Comparison of ENCODE assay signal across 9 mouse cellular contexts in genomic region chr7:105515178-105515577, GRCm38 (mm10). TPM values are rescaled to one million over a fixed set of nuclear protein-coding genes. Genes with fewer than 3 reads are reported as not detected.
DNase-seq lines count a peak whose midpoint lies in the region; ATAC-seq and TF ChIP-seq lines count a peak whose summit lies in the region.
"Had no signal": no experiment of that assay in that cellular context is flagged by ENCODE, and none has a peak within 500 bp of the region (broad histone marks: within the 10 kb centered on the region; RNA-seq: fewer than 3 reads in every experiment).

No protein-coding gene starts in this region.

- H3K4me1 ChIP-seq in forebrain, embryonic 14.5 days (ENCODE audit: control insufficient read depth, insufficient read depth, low read length) = no peaks in the 10 kb centered on the region
- H3K4me1 ChIP-seq in intestine, embryonic 14.5 days (replicated peaks; ENCODE audit: control insufficient read depth, insufficient read depth, low read length) = no peaks in the 10 kb centered on the region; the same call in none of the 2 replicates
- H3K4me1 ChIP-seq in limb, embryonic 11.5 days (ENCODE audit: control insufficient read depth, insufficient read depth, low read length) = no peaks in the 10 kb centered on the region
- H3K4me1 ChIP-seq in midbrain, postnatal 0 days (ENCODE audit: insufficient read depth, low read length) = no peaks in the 10 kb centered on the region; the same call in 1 of the 2 replicates
- H3K4me1 ChIP-seq: embryonic facial prominence, embryonic 12.5 days had no signal

- no peaks in the 10 kb centered on the region for H3K27me3 ChIP-seq in forebrain, embryonic 14.5 days (replicated peaks; ENCODE audit: control insufficient read depth, insufficient read depth, low read length)
- no peaks in the 10 kb centered on the region for H3K27me3 ChIP-seq in intestine, embryonic 14.5 days (replicated peaks; ENCODE audit: control insufficient read depth, insufficient read depth, low read length)
- no peaks in the 10 kb centered on the region for H3K27me3 ChIP-seq in limb, embryonic 11.5 days (ENCODE audit: control insufficient read depth, insufficient read depth, low read length)
- no peaks in the 10 kb centered on the region for H3K27me3 ChIP-seq in midbrain, postnatal 0 days (ENCODE audit: insufficient read depth, low read length)
- H3K27me3 ChIP-seq: embryonic facial prominence, embryonic 12.5 days had no signal

- H3K9me3 ChIP-seq in forebrain, embryonic 14.5 days (replicated peaks; ENCODE audit: control insufficient read depth, low read length) = no peaks in the 10 kb centered on the region
- no peaks in the 10 kb centered on the region for H3K9me3 ChIP-seq in intestine, embryonic 14.5 days (ENCODE audit: control insufficient read depth, low read length)
- H3K9me3 ChIP-seq in limb, embryonic 11.5 days (ENCODE audit: control insufficient read depth, low read length) = no peaks in the 10 kb centered on the region
- no peaks in the 10 kb centered on the region for H3K9me3 ChIP-seq in midbrain, postnatal 0 days (ENCODE audit: low read length)
- H3K9me3 ChIP-seq: embryonic facial prominence, embryonic 12.5 days had no signal

- ATAC-seq in cerebellum, adult (ENCODE audit: insufficient number of reproducible peaks, low FRiP score, low TSS enrichment) = peak; percentile 49; the same call in 1 of the 2 replicates
- peak; percentile 49 for ATAC-seq in forebrain, embryonic 14.5 days
- peak; percentile 56; the same call in 1 of the 2 replicates for ATAC-seq in intestine, embryonic 14.5 days (replicated peaks; ENCODE audit: low FRiP score, low TSS enrichment, low read depth)
- ATAC-seq in limb, embryonic 11.5 days (ENCODE audit: insufficient number of reproducible peaks, low FRiP score, low TSS enrichment, low read depth) = no peak
- peak; percentile 29; the same call in 1 of the 2 replicates for ATAC-seq in midbrain, postnatal 0 days (ENCODE audit: low FRiP score)

- DNase-seq in layer of hippocampus, adult 2 months (ENCODE audit: low spot score in 2 of 2) = peak; percentile 31 to 61
- DNase-seq in layer of hippocampus, adult 9-11 months = no peak
- DNase-seq in forebrain, embryonic 14.5 days (ENCODE audit: low spot score) = peak; percentile 62
- peak; percentile 85 for DNase-seq in intestine, embryonic 14.5 days (ENCODE audit: low spot score)
- DNase-seq in limb, embryonic 11.5 days (ENCODE audit: low spot score) = peak; percentile 80
- DNase-seq in midbrain, postnatal 0 days (ENCODE audit: low spot score) = peak; percentile 63
- peak; percentile 9 to 24 for DNase-seq in spleen, postnatal 36 days (ENCODE audit: low spot score in 2 of 2)

- H3K36me3 ChIP-seq in forebrain, embryonic 14.5 days (ENCODE audit: control insufficient read depth, insufficient read depth, low read length) = no peaks in the 10 kb centered on the region
- no peaks in the 10 kb centered on the region for H3K36me3 ChIP-seq in intestine, embryonic 14.5 days (ENCODE audit: control insufficient read depth, insufficient read depth, low read length)
- no peaks in the 10 kb centered on the region for H3K36me3 ChIP-seq in limb, embryonic 11.5 days (ENCODE audit: control insufficient read depth, insufficient read depth, low read length)
- no peaks in the 10 kb centered on the region for H3K36me3 ChIP-seq in midbrain, postnatal 0 days (ENCODE audit: insufficient read depth, low read length)
- H3K36me3 ChIP-seq: embryonic facial prominence, embryonic 12.5 days had no signal

- H3K27ac ChIP-seq in layer of hippocampus, adult 2 months = no peak overlapping the region
- no peak overlapping the region for H3K27ac ChIP-seq in forebrain, embryonic 14.5 days (ENCODE audit: low read depth, low read length)
- H3K27ac ChIP-seq in intestine, embryonic 14.5 days (ENCODE audit: low read depth) = no peak overlapping the region
- no peak overlapping the region for H3K27ac ChIP-seq in limb, embryonic 11.5 days (replicated peaks; ENCODE audit: low read depth, low read length)
- H3K27ac ChIP-seq in midbrain, postnatal 0 days (ENCODE audit: low read depth, low read length) = no peak overlapping the region
- H3K27ac ChIP-seq: embryonic facial prominence, embryonic 12.5 days had no signal

- peak; percentile 98 for TF ChIP-seq CTCF in layer of hippocampus, adult 2 months (conservative IDR thresholded peaks at IDR 0.05)
- TF ChIP-seq CTCF in midbrain, postnatal 0 days (IDR thresholded peaks at IDR 0.05) = peak; percentile 96

- 11% methylated on average over 5 of the region's 5 CpGs for WGBS in forebrain, embryonic 14.5 days
- 7% methylated on average over 5 of the region's 5 CpGs for WGBS in intestine, embryonic 14.5 days
- WGBS in limb, embryonic 11.5 days = 13% methylated on average over 5 of the region's 5 CpGs
- WGBS in midbrain, postnatal 0 days = 12% methylated on average over 5 of the region's 5 CpGs

- H3K9ac ChIP-seq in forebrain, embryonic 14.5 days (ENCODE audit: low read length) = no peak overlapping the region
- H3K9ac ChIP-seq in intestine, embryonic 14.5 days (ENCODE audit: low read length) = no peak overlapping the region
- no peak overlapping the region for H3K9ac ChIP-seq in limb, embryonic 11.5 days (ENCODE audit: low read length)
- no peak overlapping the region for H3K9ac ChIP-seq in midbrain, postnatal 0 days (replicated peaks; ENCODE audit: low read length, poor library complexity, severe bottlenecking)
- H3K9ac ChIP-seq: embryonic facial prominence, embryonic 12.5 days had no signal

- H3K4me2 ChIP-seq in forebrain, embryonic 14.5 days (ENCODE audit: low read length) = no peak overlapping the region
- H3K4me2 ChIP-seq in intestine, embryonic 14.5 days (ENCODE audit: low read length) = no peak overlapping the region
- no peak overlapping the region for H3K4me2 ChIP-seq in limb, embryonic 11.5 days (ENCODE audit: low read depth, severe bottlenecking)
- H3K4me2 ChIP-seq in midbrain, postnatal 0 days (ENCODE audit: low read depth, low read length, poor library complexity, severe bottlenecking) = no peak overlapping the region
- H3K4me2 ChIP-seq: embryonic facial prominence, embryonic 12.5 days had no signal

- H3K4me3 ChIP-seq in layer of hippocampus, adult 2 months = no peak overlapping the region
- no peak overlapping the region for H3K4me3 ChIP-seq in forebrain, embryonic 14.5 days (ENCODE audit: low read depth, low read length)
- no peak overlapping the region for H3K4me3 ChIP-seq in intestine, embryonic 14.5 days (ENCODE audit: low read depth, low read length)
- no peak overlapping the region for H3K4me3 ChIP-seq in limb, embryonic 11.5 days (ENCODE audit: low read depth, low read length)
- no peak overlapping the region for H3K4me3 ChIP-seq in midbrain, postnatal 0 days (ENCODE audit: low read depth, low read length)
- H3K4me3 ChIP-seq: embryonic facial prominence, embryonic 12.5 days had no signal

RNA-seq across cellular contexts. Expression of gene Cavin3, which starts 33.1 kb away (rescaled TPM):
- 10 to 100 TPM; 13.9 to 14.2 TPM for total RNA-seq in layer of hippocampus, adult 2 months (2021)
- polyA plus RNA-seq in forebrain, embryonic 14.5 days (2014; fragmentation: Nextera tagmentation; extraction: Ambion mirVana) = 28.6 and 31.3 TPM in 2 replicates
- 96.0 and 96.7 TPM in 2 replicates for polyA plus RNA-seq in intestine, embryonic 14.5 days (2014; fragmentation: Nextera tagmentation; extraction: Ambion mirVana)
- 21.0 and 21.1 TPM in 2 replicates for polyA plus RNA-seq in limb, embryonic 11.5 days (2014; fragmentation: Nextera tagmentation; extraction: Ambion mirVana)
- 24.8 and 33.5 TPM in 2 replicates for total RNA-seq in midbrain, postnatal 0 days (2014; rRNA removed)
- polyA plus RNA-seq in midbrain, postnatal 0 days (2015; fragmentation: Nextera tagmentation; extraction: Ambion mirVana) = 34.6 and 40.4 TPM in 2 replicates

RNA-seq across cellular contexts. Expression of gene Smpd1, which starts 39.0 kb away (rescaled TPM):
- total RNA-seq in layer of hippocampus, adult 2 months (2021) = 10 to 100 TPM; 82.7 to 86.2 TPM
- 79.9 and 88.5 TPM in 2 replicates for polyA plus RNA-seq in forebrain, embryonic 14.5 days (2014; fragmentation: Nextera tagmentation; extraction: Ambion mirVana)
- polyA plus RNA-seq in intestine, embryonic 14.5 days (2014; fragmentation: Nextera tagmentation; extraction: Ambion mirVana) = 36.1 and 37.5 TPM in 2 replicates
- 31.6 and 32.6 TPM in 2 replicates for polyA plus RNA-seq in limb, embryonic 11.5 days (2014; fragmentation: Nextera tagmentation; extraction: Ambion mirVana)
- total RNA-seq in midbrain, postnatal 0 days (2014; rRNA removed) = 162 and 182 TPM in 2 replicates
- polyA plus RNA-seq in midbrain, postnatal 0 days (2015; fragmentation: Nextera tagmentation; extraction: Ambion mirVana) = 115 and 127 TPM in 2 replicates
